Comparison of ENCODE assay signal across 8 mouse cellular contexts in the genomic region with DNA sequence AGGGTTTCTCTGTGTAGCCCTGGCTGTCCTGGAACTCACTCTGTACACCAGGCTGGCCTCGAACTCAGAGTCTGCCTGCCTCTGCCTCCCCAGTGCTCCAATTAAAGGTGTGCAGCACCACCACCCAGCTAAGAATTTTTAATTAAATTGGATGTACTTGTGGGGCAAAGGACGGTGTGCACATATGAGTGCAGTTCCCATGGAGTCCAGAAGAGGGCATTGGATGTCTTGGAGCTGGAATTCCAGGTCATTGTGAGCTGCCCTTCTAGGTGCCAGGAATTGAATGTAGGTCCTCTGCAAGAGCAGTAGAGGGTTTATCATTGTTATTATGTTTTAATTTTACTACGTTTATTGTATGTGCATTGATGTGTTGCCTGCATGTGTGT. TPM values are rescaled to one million over a fixed set of nuclear protein-coding genes. Genes with fewer than 3 reads are reported as not detected.
DNase-seq lines count a peak whose midpoint lies in the region; ATAC-seq and TF ChIP-seq lines count a peak whose summit lies in the region.

No protein-coding gene starts in this region.

- ATAC-seq in heart, embryonic 12.5 days (ENCODE audit: insufficient number of reproducible peaks, low FRiP score): no peak
- ATAC-seq in kidney, embryonic 16.5 days (ENCODE audit: low FRiP score, low TSS enrichment): no peak

- H3K27ac ChIP-seq in heart, embryonic 12.5 days (ENCODE audit: poor library complexity, severe bottlenecking): no peak overlapping the region
- 0 out of 2 replicates have a peak overlapping the region, but pooled peaks have one; percentile 36 for H3K27ac ChIP-seq in kidney, embryonic 16.5 days (ENCODE audit: low read length)

- H3K4me3 ChIP-seq in heart, embryonic 12.5 days: no peak overlapping the region
- H3K4me3 ChIP-seq in E14TG2a.4 (replicated peaks; ENCODE audit: low read length): peak overlapping the region; percentile 55
- no peak overlapping the region for H3K4me3 ChIP-seq in kidney, embryonic 16.5 days (ENCODE audit: low read length)

- no peaks in the 10 kb centered on the region for H3K27me3 ChIP-seq in heart, embryonic 12.5 days (replicated peaks)
- H3K27me3 ChIP-seq in E14TG2a.4 (ENCODE audit: insufficient read depth, low read length): no peaks in the 10 kb centered on the region
- H3K27me3 ChIP-seq in kidney, embryonic 16.5 days (ENCODE audit: insufficient read depth, low read length): no peaks in the 10 kb centered on the region

- H3K4me1 ChIP-seq in heart, embryonic 12.5 days (replicated peaks): peaks cover 9% of the 10 kb centered on the region
- H3K4me1 ChIP-seq in E14TG2a.4 (replicated peaks; ENCODE audit: low read depth, low read length): peaks cover 72% of the 10 kb centered on the region
- H3K4me1 ChIP-seq in kidney, embryonic 16.5 days (ENCODE audit: insufficient read depth, low read length): peaks cover 9% of the 10 kb centered on the region

- no peaks in the 10 kb centered on the region for H3K36me3 ChIP-seq in heart, embryonic 12.5 days
- no peaks in the 10 kb centered on the region for H3K36me3 ChIP-seq in E14TG2a.4 (ENCODE audit: insufficient read depth, low read length)
- H3K36me3 ChIP-seq in kidney, embryonic 16.5 days (ENCODE audit: insufficient read depth, low read length): no peaks in the 10 kb centered on the region

- peak; percentile 53 for DNase-seq in heart, adult 8-10 months (ENCODE audit: low spot score)
- peak; percentile 44 for DNase-seq in c-Kit-positive CD71-positive TER-119-negative erythroid progenitor cells, embryonic 14.5 days (ENCODE audit: low read depth)
- DNase-seq in mesoderm, embryonic 11.5 days (ENCODE audit: low read depth, low spot score): peak; percentile 59
- DNase-seq in gastrocnemius, postnatal 25 days: no peak
- DNase-seq in urinary bladder, adult 18-20 months (ENCODE audit: low spot score in 2 of 2): no peak

- WGBS in heart, embryonic 12.5 days: 16% methylated on average over 3 of the region's 3 CpGs
- WGBS in kidney, embryonic 16.5 days: 27% methylated on average over 3 of the region's 3 CpGs

- no peak overlapping the region for H3K4me2 ChIP-seq in heart, embryonic 12.5 days
- H3K4me2 ChIP-seq in kidney, embryonic 16.5 days (replicated peaks; ENCODE audit: low read depth, low read length): no peak overlapping the region

- no peak overlapping the region for H3K9ac ChIP-seq in heart, embryonic 12.5 days
- H3K9ac ChIP-seq in kidney, embryonic 16.5 days (replicated peaks; ENCODE audit: low read length): no peak overlapping the region

- TF ChIP-seq CTCF in E14TG2a.4 (conservative IDR thresholded peaks at IDR 0.05; ENCODE audit: low read length): peak; percentile 75

- no peaks in the 10 kb centered on the region for H3K9me3 ChIP-seq in heart, embryonic 12.5 days (replicated peaks)
- H3K9me3 ChIP-seq in E14TG2a.4 (ENCODE audit: low read length): no peaks in the 10 kb centered on the region
- H3K9me3 ChIP-seq in kidney, embryonic 16.5 days (ENCODE audit: low read length): no peaks in the 10 kb centered on the region

RNA-seq across cellular contexts. Expression of a gene that starts 3.4 kb away (rescaled TPM):
- total RNA-seq in heart, adult 8-10 months (2022): 10 to 100 TPM; 31.4 to 40.9 (median 34.9) TPM
- polyA plus RNA-seq in heart, embryonic 12.5 days (2016; fragmentation: Nextera tagmentation; extraction: Ambion mirVana): 39.9 and 42.1 TPM in 2 replicates
- polyA plus RNA-seq in kidney, embryonic 16.5 days (2015; fragmentation: Nextera tagmentation; extraction: Ambion mirVana): 51.0 and 56.1 TPM in 2 replicates
- total RNA-seq in gastrocnemius, postnatal 25 days (2021): 10 to 100 TPM; 44.7 to 58.7 TPM

RNA-seq across cellular contexts. Expression of a gene that starts 18.7 kb away (rescaled TPM):
- 10 to 100 TPM; 40.8 to 52.0 (median 45.0) TPM for total RNA-seq in heart, adult 8-10 months (2022)
- polyA plus RNA-seq in heart, embryonic 12.5 days (2016; fragmentation: Nextera tagmentation; extraction: Ambion mirVana): 20.9 and 22.0 TPM in 2 replicates
- polyA plus RNA-seq in kidney, embryonic 16.5 days (2015; fragmentation: Nextera tagmentation; extraction: Ambion mirVana): 42.8 and 47.1 TPM in 2 replicates
- 10 to 100 TPM; 35.1 to 54.4 TPM for total RNA-seq in gastrocnemius, postnatal 25 days (2021)

RNA-seq across cellular contexts. Expression of a gene that starts 27.6 kb away (rescaled TPM):
- 10 to 100 TPM; 13.0 to 19.0 (median 15.8) TPM for total RNA-seq in heart, adult 8-10 months (2022)
- polyA plus RNA-seq in heart, embryonic 12.5 days (2016; fragmentation: Nextera tagmentation; extraction: Ambion mirVana): 19.2 and 21.9 TPM in 2 replicates
- polyA plus RNA-seq in kidney, embryonic 16.5 days (2015; fragmentation: Nextera tagmentation; extraction: Ambion mirVana): 24.5 and 26.8 TPM in 2 replicates
- total RNA-seq in gastrocnemius, postnatal 25 days (2021): 10 to 100 TPM; 10.8 to 12.5 TPM

RNA-seq across cellular contexts. Expression of a gene that starts 27.8 kb away (rescaled TPM):
- 100 to 1,000 TPM in 1 of 4 experiments, 10 to 100 TPM in 3; 80.5 to 101 (median 85.0) TPM for total RNA-seq in heart, adult 8-10 months (2022)
- 90.4 and 95.4 TPM in 2 replicates for polyA plus RNA-seq in heart, embryonic 12.5 days (2016; fragmentation: Nextera tagmentation; extraction: Ambion mirVana)
- polyA plus RNA-seq in kidney, embryonic 16.5 days (2015; fragmentation: Nextera tagmentation; extraction: Ambion mirVana): 101 and 103 TPM in 2 replicates
- total RNA-seq in gastrocnemius, postnatal 25 days (2021): 10 to 100 TPM; 62.2 to 67.5 TPM

Comparison
In these comparisons a context has a peak if more than half of its experiments do, and no peak if none do; other contexts are left out.
1. DNase-seq: peak in heart, adult 8-10 months (single experiment), c-Kit-positive CD71-positive TER-119-negative erythroid progenitor cells, embryonic 14.5 days (single experiment) and mesoderm, embryonic 11.5 days (single experiment); none in gastrocnemius, postnatal 25 days (single experiment) and urinary bladder, adult 18-20 months (0 of 2).